Mouse (Mus musculus) gastrocnemius, adult 18-20 months (tissue): ENCODE results near the gene Cfap20. TPM values are rescaled to one million over a fixed set of nuclear protein-coding genes. Genes with fewer than 3 reads are reported as not detected.
"Not testable (repeated sequence)": the region's sequence is repeated elsewhere in the genome, so short reads cannot be mapped to it uniquely, and the experiment has no call there.

Experiments
- DNase-seq: peaks from one replicate; pipeline ENCODE4 v3.0.0; 2021; ENCODE audit warnings: low spot score
- total RNA-seq, 2 experiments: library from RNA; stranded (reverse); gene quantifications; 2 replicates each; pipeline ENCODE4 v1.2.3; 2021

Cfap20 gene
- total RNA-seq, 2 experiments from 2014 or later = 6.0 to 6.5 TPM

- no peak for DNase-seq
These were observed 10.0 kb downstream of the Cfap20 start for GRCm38 (mm10) chr8:95424682-95425081.

- no peak for DNase-seq
These were observed 12.4 kb downstream of the Cfap20 start for GRCm38 (mm10) chr8:95422193-95422810.

GRCm38 (mm10) chr8:95411309-95411972 lies 23.2 kb downstream of the Cfap20 start:
- DNase-seq = no peak

GRCm38 (mm10) chr8:95409518-95409917 lies 25.2 kb downstream of the Cfap20 start:
- no peak for DNase-seq

DNA sequence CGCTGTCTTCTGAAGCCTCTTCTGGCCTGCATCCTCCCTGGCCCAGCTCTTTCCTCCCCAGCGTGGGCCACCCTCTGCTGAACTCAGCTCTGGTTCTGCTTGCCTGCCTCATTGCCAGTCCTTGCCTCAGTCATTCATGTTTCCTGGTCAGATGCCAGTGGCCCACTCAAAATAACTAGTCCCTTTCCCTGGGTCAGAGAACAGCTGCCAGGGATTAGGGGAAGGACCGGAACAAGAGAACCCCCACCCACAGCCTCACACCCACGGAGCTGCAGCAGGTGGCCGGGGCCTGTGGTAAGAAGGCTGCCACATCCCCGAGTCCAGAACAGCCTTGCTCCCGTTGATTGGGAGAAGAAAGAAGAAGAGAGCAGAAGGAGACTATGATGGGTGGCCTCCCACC lies 33.6 kb downstream of the Cfap20 start:
- DNase-seq = no peak

- DNase-seq = no peak
These were observed 35.5 kb downstream of the Cfap20 start for GRCm38 (mm10) chr8:95399131-95399530.

- no peak for DNase-seq
These were observed 37.5 kb downstream of the Cfap20 start for GRCm38 (mm10) chr8:95397201-95397600.

DNA sequence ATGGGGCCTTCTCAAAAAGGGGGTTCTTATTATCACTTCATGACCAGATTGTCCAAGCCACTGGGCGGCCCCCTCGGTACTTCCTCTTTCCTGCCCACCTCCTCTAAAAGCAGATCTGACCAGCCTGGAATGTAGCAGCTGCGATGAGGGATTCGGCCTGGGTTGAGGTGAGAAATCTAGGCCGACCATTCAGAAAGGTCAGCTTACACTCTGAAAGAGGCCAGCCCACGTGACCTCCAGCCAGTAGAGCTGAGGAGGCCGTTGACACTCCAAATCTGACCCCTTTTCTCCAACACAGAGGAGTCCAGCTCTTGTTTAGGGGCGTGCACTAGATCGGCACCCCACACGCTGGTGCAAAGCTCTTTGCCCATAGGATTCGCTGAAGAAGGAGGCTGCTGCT lies 37.9 kb downstream of the Cfap20 start:
- DNase-seq = no peak

GRCm38 (mm10) chr8:95395186-95395918 lies 39.3 kb downstream of the Cfap20 start:
- DNase-seq = no peak

DNA sequence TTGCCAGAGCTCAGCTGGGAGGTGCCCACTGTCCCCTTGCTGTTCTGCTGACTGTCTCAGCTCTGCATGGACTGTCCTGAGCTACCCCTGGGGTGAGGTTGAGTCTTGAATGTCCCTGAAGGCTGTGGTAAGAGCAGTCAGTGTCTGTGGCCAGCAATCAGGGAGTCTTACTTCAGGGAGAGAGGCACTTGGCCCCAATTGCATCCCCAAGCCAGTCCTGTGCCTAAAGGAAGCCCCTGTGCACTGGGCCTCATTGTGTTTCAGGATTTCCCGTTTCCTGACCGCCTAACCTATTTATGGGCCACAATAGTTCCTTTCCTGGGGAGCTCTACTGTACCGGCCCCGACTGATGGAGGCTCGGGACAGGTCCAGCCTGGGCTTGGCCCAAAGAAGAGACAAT lies 42.1 kb downstream of the Cfap20 start:
- DNase-seq = no peak

DNA sequence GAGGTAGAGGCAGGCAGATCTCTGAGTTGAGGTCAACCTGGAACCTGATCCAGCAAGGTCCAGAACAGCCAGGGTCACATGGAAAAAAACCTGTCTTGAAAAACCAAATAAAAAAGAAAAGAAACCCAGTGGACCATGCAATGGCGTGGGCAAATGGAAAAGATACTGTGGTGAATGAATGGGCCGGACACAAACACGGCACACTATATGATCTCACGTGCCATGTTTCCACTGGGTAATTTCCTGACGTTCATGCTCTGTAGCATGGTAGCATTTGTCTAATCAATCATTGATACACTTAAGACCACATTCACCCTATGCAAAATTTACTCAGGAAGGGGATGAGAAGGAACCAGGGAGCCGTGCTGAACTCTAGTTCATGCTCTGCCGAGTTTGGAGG lies 43.6 kb downstream of the Cfap20 start:
- DNase-seq = no peak

DNA sequence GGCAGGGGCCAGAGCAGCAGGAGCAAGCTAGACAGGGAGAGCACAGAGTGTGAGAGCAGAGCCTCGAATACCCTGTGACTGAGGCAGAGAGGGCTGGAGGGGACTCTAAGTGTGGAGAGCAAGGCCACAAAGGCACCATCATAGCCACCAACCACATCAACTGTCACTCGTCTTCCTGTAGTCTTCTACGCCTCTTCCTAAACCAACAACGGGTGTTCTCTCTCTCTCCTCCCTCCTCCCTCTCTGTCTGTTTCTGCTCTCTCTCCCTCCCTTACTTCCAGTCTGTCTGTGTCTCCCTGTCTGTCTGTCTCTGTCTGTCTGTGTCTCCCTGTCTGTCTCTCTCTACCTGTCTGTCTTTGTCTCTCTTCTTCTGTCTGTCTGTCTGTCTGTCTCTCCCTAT lies 44.4 kb downstream of the Cfap20 start:
- DNase-seq = no peak

- DNase-seq = no peak
These were observed 46.7 kb downstream of the Cfap20 start for GRCm38 (mm10) chr8:95387936-95388335.

- DNase-seq = no peak
These were observed 47.4 kb downstream of the Cfap20 start for GRCm38 (mm10) chr8:95387221-95387620.

GRCm38 (mm10) chr8:95386037-95386436 lies 48.6 kb downstream of the Cfap20 start:
- DNase-seq = no peak

GRCm38 (mm10) chr8:95384501-95384900 lies 50.2 kb downstream of the Cfap20 start:
- no peak for DNase-seq

DNA sequence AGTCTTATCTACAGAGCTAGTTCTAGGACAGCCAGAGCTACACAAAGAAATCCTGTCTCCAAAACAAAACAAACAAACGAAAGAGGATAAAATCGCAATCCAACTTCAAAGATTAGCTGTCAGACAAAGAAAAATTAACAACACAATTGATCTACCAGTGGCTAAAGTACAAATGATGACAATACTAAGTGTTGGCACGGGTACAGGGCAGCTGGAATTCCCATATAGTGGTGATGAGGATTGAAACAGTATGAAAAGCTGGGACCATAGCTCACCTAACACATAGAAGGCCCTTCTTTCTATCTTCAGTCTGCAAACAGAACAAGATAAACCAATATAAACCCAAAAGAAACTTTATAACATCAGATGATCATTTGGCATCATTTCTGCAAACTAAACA lies 53.1 kb downstream of the Cfap20 start:
- no peak for DNase-seq

DNA sequence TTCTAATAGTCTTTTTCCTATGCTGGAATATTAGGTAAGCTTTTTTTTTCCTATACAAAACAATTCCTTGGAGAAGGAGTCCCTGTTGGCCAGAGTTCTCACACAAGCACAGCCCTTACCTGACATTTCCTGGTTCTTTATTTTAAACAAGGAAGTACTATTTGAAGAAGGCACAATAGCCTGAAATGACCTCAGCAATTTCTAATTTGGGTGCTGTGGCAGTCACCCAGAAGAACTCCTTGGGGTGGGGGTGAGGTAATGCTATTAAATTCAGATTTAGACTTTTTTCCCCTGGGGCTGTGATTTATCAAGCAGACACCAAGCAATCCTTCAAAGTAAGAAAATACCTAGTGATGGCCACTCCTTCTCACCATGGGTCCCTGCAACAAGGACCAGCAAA lies 53.7 kb downstream of the Cfap20 start:
- peak; percentile 43 for DNase-seq

GRCm38 (mm10) chr8:95378928-95379327 lies 55.7 kb downstream of the Cfap20 start:
- DNase-seq = not testable (repeated sequence)

GRCm38 (mm10) chr8:95377863-95378291 lies 56.8 kb downstream of the Cfap20 start:
- DNase-seq = peak; percentile 83

DNA sequence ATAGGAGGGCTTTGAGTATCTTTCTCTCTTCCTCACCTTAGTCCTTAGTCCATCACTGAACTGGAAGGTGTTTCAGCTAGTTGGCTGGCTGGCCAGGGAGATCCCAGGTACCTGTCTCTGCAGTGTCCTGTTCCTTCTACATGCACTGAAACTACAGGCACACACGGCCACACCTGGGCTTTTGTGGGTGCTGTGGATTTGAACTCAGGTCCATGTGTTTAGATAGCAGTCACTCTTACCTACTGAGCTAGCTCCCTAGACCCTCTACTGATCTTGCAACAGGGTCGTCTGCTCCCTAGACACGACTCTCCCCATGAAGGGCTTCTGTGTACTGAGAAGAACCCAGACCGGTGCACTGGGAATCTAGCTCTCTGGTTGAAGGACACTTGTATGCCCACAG lies 57.6 kb downstream of the Cfap20 start:
- no peak for DNase-seq

- peak; percentile 39 for DNase-seq
These were observed 58.2 kb downstream of the Cfap20 start for GRCm38 (mm10) chr8:95376309-95376999.
